Mouse (Mus musculus) cortical plate, adult 2 months (tissue): ENCODE results near the gene Omp. TPM values are rescaled to one million over a fixed set of nuclear protein-coding genes. Genes with fewer than 3 reads are reported as not detected.

Source experiments
- H3K27ac ChIP-seq: fragments of 200-500 bp; 2 replicates; pipeline ENCODE4 v1.5.1; 2012; ENCODE audit warnings: low read length, control low read depth, inconsistent platforms; ENCODE audit not compliant: insufficient read depth
- H3K4me1 ChIP-seq: fragments of 200-500 bp; 2 replicates; pipeline ENCODE4 v1.6.1; 2011; ENCODE audit warnings: low read length; ENCODE audit not compliant: control insufficient read depth, insufficient read depth
- H3K4me3 ChIP-seq: fragments of 200-500 bp; 2 replicates; pipeline ENCODE4 v1.5.1; 2011; ENCODE audit warnings: mild to moderate bottlenecking, low read length, control low read depth; ENCODE audit not compliant: insufficient read depth
- CTCF ChIP-seq: fragments of 200-500 bp; IDR thresholded peaks from 2 replicates; pipeline ENCODE4 v1.5.1; 2011; ENCODE audit warnings: mild to moderate bottlenecking, control low read depth, low read length; ENCODE audit not compliant: insufficient read depth; ENCODE audit errors: extremely low read depth
- POLR2A ChIP-seq: fragments of 200-500 bp; IDR thresholded peaks from 2 replicates; pipeline ENCODE4 v1.6.1; 2011; ENCODE audit warnings: mild to moderate bottlenecking, low read length, control low read depth; ENCODE audit not compliant: insufficient read depth; ENCODE audit errors: extremely low read depth
- polyA plus RNA-seq: library from polyadenylated mRNA; depleted of rRNA; stranded (reverse); fragments of >200 nt; gene quantifications from 2 replicates; pipeline ENCODE4 v1.2.3, GENCODE M21; 2012; rRNA removed

Gene Omp
- polyA plus RNA-seq, 1 experiment = 0.33 TPM

DNA sequence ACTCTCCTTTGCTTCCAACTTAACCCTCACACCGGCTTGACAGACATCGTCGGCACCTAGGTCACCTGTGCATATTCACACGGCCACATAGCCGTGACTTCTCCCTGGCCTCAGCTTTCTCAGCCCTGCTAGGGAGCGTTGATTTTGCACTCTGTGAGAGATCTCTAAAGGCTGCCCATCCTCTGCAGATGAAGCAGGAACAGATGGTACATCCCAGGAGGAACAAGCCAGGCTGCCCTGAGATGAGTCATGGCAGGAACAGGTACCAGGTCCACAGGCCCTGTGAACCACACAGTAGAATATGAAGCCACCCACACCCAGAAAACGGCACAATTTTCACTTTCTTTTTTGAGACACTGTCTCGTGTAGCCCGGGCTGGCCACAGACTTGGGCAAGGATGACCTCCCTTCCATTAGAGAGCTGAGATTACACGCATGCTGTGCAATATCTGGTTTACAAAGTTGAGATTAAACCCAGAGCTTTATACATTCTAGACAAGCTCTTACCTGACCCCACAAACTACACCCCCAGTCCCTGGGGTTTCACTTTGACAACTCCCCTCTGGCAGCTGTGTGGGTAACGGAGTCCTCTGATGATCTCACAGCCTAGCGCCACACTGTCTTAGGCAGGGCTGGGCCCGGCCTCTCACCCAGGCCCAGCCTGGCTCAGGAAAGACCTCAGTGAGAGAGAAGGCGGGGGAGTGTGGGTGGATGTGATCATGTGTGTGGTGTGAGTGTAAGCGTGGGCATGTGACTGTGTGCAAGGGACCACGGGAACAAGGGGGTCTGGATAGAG is 36.5 kb downstream of the Omp start:
- Histone ChIP-seq H3K4me1 (0 out of 2 replicates have a peak, but pooled peaks cover 1% of the 10 kb centered on the region), H3K4me3 (no peak overlapping the region), H3K27ac (no peak overlapping the region)
- TF ChIP-seq POLR2A (no peak), CTCF (no peak)

DNA sequence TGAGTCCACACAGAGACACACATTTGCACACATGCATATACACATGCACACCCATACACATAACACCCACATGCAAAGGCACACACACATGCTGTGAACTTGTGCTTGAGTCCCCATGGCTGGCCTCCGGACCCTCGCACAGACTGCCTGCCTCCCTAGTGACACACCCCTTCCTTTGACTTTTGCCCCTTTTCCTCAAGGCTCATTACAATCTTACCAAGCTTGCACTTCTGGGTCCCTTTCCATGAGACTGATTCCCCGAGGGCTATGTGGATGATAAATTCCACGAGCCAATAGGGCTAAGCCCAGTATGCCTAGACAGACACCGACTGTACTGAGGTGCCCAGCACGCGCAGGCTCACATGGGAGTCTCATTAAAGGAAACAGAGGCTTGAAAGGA is 39.0 kb downstream of the Omp start:
- TF ChIP-seq CTCF = no peak
- no peak for TF ChIP-seq POLR2A
- Histone ChIP-seq H3K27ac (no peak overlapping the region), H3K4me3 (no peak overlapping the region), H3K4me1 (0 out of 2 replicates have a peak, but pooled peaks cover 1% of the 10 kb centered on the region)

DNA sequence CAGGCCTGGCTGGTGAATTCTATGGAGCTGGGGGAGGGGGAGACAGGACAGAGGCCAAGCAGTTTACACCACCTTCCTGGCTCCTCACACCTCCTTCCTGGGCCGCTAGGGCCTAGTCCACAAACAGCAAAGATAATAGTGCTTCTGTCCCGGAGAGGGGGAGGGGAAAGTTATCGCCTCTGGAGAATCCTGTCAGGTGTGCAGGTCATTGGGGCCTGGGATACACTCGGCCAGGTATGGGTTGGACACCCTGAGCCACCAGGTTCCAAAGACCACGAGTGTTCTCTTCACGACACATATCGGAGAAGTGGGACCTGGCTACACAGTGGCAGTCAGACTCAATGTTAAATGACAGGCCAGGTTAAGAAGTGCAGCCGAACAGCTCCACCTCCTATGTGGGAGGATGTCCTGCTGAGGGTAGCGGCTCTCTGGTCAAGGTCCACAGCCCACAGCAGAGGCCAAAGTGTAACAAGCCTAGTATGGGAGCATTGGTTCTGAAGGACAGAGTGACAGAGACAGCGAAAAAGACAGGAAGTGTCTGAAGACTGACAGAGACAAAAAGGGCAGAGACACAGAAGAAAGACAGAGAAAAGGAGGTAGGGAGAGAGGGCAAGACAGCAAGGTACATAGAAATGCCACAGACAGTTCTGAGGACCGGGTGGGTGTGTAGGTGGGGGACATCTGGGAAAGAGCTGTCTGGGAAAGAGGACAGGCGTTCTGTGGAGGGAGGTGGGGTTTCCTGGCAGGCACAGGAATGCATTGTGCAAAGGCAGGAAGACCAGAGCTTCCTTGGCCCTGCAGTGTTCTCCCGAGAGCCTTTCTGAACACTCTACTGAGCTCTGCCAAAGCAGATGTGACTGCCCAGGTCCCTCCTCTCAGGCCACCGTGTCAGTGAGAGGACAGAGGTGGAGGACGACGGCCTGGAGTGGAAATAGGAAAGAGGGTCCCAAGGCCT is 40.5 kb downstream of the Omp start:
- H3K4me1 ChIP-seq = 0 out of 2 replicates have a peak, but pooled peaks cover 1% of the 10 kb centered on the region
- TF ChIP-seq CTCF (no peak), POLR2A (no peak)
- H3K4me3 ChIP-seq = no peak overlapping the region
- no peak overlapping the region for H3K27ac ChIP-seq

DNA sequence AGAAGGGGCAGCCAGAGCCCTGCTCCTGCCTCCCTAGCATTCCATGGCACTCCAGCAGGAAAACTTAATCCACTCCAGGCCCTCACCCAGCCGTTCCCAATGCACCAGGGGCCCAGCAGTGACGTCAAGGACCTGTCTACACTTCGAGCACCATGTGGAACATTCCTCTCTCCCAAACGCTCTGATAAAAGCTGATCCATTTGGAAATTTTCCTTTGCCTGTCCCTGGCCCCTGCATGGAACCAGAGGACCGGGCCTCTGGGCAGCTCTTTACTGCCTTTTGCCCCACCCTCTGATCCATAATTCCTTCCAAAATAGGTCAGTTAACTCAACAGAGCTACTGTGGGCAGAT is 41.4 kb downstream of the Omp start:
- no peak overlapping the region for H3K27ac ChIP-seq
- 0 out of 2 replicates have a peak, but pooled peaks cover 1% of the 10 kb centered on the region for H3K4me1 ChIP-seq
- TF ChIP-seq CTCF (no peak), POLR2A (no peak)
- no peak overlapping the region for H3K4me3 ChIP-seq

DNA sequence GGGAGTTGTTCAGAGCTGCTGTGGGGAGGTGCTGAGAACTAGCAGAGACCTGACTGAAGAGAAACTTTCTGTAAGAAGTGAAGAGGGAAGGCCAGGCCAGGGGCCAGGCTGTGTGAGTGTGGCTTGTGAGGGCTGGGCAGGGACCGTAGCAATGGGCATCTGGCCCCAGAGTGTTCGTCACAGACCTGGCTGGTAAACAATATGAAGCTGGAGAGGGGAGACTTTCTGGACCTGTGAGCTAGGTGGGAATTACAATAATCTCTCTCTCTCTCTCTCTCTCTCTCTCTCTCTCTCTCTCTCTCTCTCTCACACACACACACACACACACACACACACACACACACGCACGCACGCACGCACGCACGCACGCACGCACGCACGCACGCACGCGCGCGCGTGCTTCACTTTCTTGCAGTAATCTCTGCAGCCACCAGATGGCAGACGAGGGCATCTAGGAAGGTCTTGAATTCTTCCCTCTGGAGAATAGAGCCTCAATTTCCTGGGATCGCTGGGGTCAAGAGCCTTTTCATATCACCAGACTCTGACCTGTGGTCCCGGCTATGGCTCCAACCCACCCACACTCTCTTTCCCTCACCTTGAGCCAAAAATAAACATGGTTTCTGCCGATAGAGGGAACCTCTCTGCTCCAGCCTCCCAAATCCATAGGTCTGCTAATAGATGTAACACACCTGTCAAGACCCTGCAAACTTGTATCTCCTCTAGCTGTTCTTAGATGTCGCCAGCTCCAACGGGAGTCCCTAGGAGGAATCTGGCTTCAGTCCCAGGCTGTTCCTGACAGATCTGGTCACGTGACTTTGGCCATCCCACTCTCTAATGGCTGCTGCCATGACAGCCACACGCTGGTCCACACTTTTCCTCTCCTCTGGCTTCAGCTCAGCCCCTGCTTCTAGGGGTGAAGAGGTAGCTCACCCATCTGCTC is 42.0 kb downstream of the Omp start:
- Histone ChIP-seq H3K27ac (no peak overlapping the region; the same call in 1 of the 2 replicates), H3K4me1 (0 out of 2 replicates have a peak, but pooled peaks cover 1% of the 10 kb centered on the region), H3K4me3 (peak overlapping the region; percentile 29)
- no peak for TF ChIP-seq POLR2A
- peak; percentile 65 for TF ChIP-seq CTCF

DNA sequence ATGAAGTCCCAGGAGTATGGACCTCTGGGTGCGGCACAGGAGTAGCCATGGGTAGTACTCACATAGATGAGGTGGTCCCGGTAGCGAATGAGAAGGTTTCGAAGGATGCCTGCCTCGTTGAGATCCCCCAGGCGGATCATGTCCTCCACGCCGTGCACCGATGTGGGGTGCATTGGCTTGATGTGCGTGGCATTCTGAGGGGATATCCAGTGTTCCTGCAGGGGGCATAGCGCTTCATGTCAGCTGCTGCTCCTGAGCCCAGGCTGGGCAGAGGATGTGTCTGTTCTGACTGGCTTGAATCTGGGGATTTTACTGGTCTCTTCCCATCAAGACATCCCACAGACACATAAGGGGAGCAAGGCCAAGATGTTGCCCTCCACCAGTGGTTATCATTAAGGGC is 42.8 kb downstream of the Omp start:
- 0 out of 2 replicates have a peak, but pooled peaks cover 1% of the 10 kb centered on the region for H3K4me1 ChIP-seq
- H3K27ac ChIP-seq = no peak overlapping the region
- TF ChIP-seq CTCF (no peak), POLR2A (no peak)
- no peak overlapping the region; the same call in 1 of the 2 replicates for H3K4me3 ChIP-seq

DNA sequence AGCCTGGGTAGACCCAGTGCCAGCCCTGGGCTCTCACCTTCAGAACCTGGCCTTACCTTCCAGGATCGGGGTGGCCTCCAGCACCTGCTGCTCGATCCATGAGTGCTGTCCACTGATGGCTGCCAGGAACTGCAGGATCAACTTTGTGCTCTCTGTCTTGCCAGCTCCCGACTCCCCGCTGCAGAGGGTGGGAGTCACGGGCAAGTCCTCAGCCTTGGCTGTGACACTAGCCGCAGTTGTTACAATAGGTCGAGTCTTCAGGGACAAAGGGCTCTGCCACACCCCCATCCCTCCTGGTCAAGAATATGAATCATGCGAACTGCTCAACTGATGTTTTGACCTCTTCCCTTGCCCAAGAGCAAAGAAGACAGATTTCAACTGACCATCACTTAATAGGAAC is 47.7 kb downstream of the Omp start:
- Histone ChIP-seq H3K4me3 (no peak overlapping the region), H3K27ac (no peak overlapping the region), H3K4me1 (no peaks in the 10 kb centered on the region)
- no peak for TF ChIP-seq POLR2A
- no peak for TF ChIP-seq CTCF

DNA sequence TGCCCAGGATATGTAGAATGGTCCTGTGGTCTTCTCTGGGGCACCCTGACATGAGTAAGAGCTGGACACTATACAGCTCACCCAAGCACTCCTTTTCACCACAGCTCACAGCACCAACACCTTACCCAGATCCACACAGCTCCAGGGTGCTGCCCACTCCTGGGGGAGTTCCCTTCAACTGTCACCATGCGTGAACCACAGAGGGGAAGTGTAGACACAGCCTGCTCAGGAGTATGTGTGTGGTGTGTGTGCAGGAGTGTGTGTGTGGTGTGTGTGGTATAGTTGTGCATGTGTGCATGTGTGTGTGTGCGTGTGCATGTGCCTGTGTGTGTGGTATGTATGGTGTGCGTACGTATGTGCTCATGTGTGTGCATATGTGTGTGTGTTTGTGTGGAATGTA is 49.5 kb downstream of the Omp start:
- H3K27ac ChIP-seq = no peak overlapping the region
- H3K4me3 ChIP-seq = no peak overlapping the region
- no peaks in the 10 kb centered on the region for H3K4me1 ChIP-seq
- no peak for TF ChIP-seq CTCF
- TF ChIP-seq POLR2A = no peak

Other genes with a start within 250 kb of the Omp start
- gene Gdpd4, start 225.5 kb downstream of the Omp start, polyA plus RNA-seq = 0.04 and 0.06 TPM in 2 replicates
- 20.3 and 23.1 TPM in 2 replicates for gene Myo7a, start 26.0 kb downstream of the Omp start, polyA plus RNA-seq
- 36.1 and 36.5 TPM in 2 replicates for gene Capn5, start 32.8 kb upstream of the Omp start, polyA plus RNA-seq
- gene B3gnt6, start 54.0 kb upstream of the Omp start, polyA plus RNA-seq = 0.40 and 0.61 TPM in 2 replicates
- 10.0 and 10.3 TPM in 2 replicates for gene Acer3, start 175.7 kb upstream of the Omp start, polyA plus RNA-seq
- gene Tsku, start 215.8 kb upstream of the Omp start, polyA plus RNA-seq = 2.2 and 3.1 TPM in 2 replicates